Mouse (Mus musculus): ENCODE results near the gene Tcf12. TPM values are rescaled to one million over a fixed set of nuclear protein-coding genes. Genes with fewer than 3 reads are reported as not detected.

Tcf12 gene
- polyA plus RNA-seq, 1 experiment from 2014 or later: 37.2 TPM

- H3K36me3 ChIP-seq (ENCODE audit: control insufficient read depth, insufficient read depth, low read length): peaks cover 24% of the 10 kb centered on the region
- no peak overlapping the region for H3K27ac ChIP-seq (ENCODE audit: low read depth, low read length)
- H3K4me1 ChIP-seq (replicated peaks; ENCODE audit: control insufficient read depth, insufficient read depth, low read length): no peaks in the 10 kb centered on the region
- no peaks in the 10 kb centered on the region for H3K27me3 ChIP-seq (replicated peaks; ENCODE audit: control insufficient read depth, insufficient read depth, low read length)
- WGBS: 73% methylated on average over 9 of the region's 9 CpGs
- H3K4me2 ChIP-seq: no peak overlapping the region
- ATAC-seq (replicated peaks; ENCODE audit: low FRiP score) (no peak), DNase-seq (ENCODE audit: low spot score) (no peak)
- no peak overlapping the region for H3K9ac ChIP-seq (ENCODE audit: low read depth, low read length)
- no peak overlapping the region for H3K4me3 ChIP-seq (ENCODE audit: low read depth, low read length)
- no peaks in the 10 kb centered on the region for H3K9me3 ChIP-seq (ENCODE audit: control insufficient read depth, low read length)
These were observed 263.8 kb downstream of the Tcf12 start for GRCm38 (mm10) chr9:71847921-71848320.

GRCm38 (mm10) chr9:71841850-71842249 is 269.8 kb downstream of the Tcf12 start:
- ATAC-seq (replicated peaks; ENCODE audit: low FRiP score): no peak
- no peaks in the 10 kb centered on the region for H3K9me3 ChIP-seq (ENCODE audit: control insufficient read depth, low read length)
- DNase-seq (ENCODE audit: low spot score): no peak
- H3K4me1 ChIP-seq (replicated peaks; ENCODE audit: control insufficient read depth, insufficient read depth, low read length): no peaks in the 10 kb centered on the region
- no peak overlapping the region for H3K4me2 ChIP-seq
- H3K36me3 ChIP-seq (ENCODE audit: control insufficient read depth, insufficient read depth, low read length): peaks cover 21% of the 10 kb centered on the region
- no peaks in the 10 kb centered on the region for H3K27me3 ChIP-seq (replicated peaks; ENCODE audit: control insufficient read depth, insufficient read depth, low read length)
- no peak overlapping the region for H3K27ac ChIP-seq (ENCODE audit: low read depth, low read length)
- H3K9ac ChIP-seq (ENCODE audit: low read depth, low read length): no peak overlapping the region
- H3K4me3 ChIP-seq (ENCODE audit: low read depth, low read length): no peak overlapping the region
- 89% methylated on average over 5 of the region's 5 CpGs for WGBS

GRCm38 (mm10) chr9:71837366-71837765 is 274.3 kb downstream of the Tcf12 start:
- ATAC-seq (replicated peaks; ENCODE audit: low FRiP score) (no peak), DNase-seq (ENCODE audit: low spot score) (no peak)
- H3K36me3 ChIP-seq (ENCODE audit: control insufficient read depth, insufficient read depth, low read length): peaks cover 4% of the 10 kb centered on the region
- H3K4me3 ChIP-seq (ENCODE audit: low read depth, low read length): no peak overlapping the region
- H3K4me2 ChIP-seq: no peak overlapping the region
- no peaks in the 10 kb centered on the region for H3K9me3 ChIP-seq (ENCODE audit: control insufficient read depth, low read length)
- 75% methylated on average over 5 of the region's 5 CpGs for WGBS
- H3K4me1 ChIP-seq (replicated peaks; ENCODE audit: control insufficient read depth, insufficient read depth, low read length): no peaks in the 10 kb centered on the region
- no peaks in the 10 kb centered on the region for H3K27me3 ChIP-seq (replicated peaks; ENCODE audit: control insufficient read depth, insufficient read depth, low read length)
- H3K27ac ChIP-seq (ENCODE audit: low read depth, low read length): no peak overlapping the region
- H3K9ac ChIP-seq (ENCODE audit: low read depth, low read length): no peak overlapping the region

- no peak overlapping the region for H3K4me3 ChIP-seq (ENCODE audit: low read depth, low read length)
- ATAC-seq (replicated peaks; ENCODE audit: low FRiP score): no peak
- no peaks in the 10 kb centered on the region for H3K27me3 ChIP-seq (replicated peaks; ENCODE audit: control insufficient read depth, insufficient read depth, low read length)
- no peak overlapping the region for H3K27ac ChIP-seq (ENCODE audit: low read depth, low read length)
- no peak overlapping the region for H3K4me2 ChIP-seq
- H3K9ac ChIP-seq (ENCODE audit: low read depth, low read length): no peak overlapping the region
- H3K4me1 ChIP-seq (replicated peaks; ENCODE audit: control insufficient read depth, insufficient read depth, low read length): no peaks in the 10 kb centered on the region; the same call in 1 of the 2 replicates
- WGBS: 89% methylated on average over 1 of the region's 1 CpGs
- H3K36me3 ChIP-seq (ENCODE audit: control insufficient read depth, insufficient read depth, low read length): no peaks in the 10 kb centered on the region
- DNase-seq (ENCODE audit: low spot score): no peak
- H3K9me3 ChIP-seq (ENCODE audit: control insufficient read depth, low read length): no peaks in the 10 kb centered on the region
These were observed 275.3 kb downstream of the Tcf12 start for GRCm38 (mm10) chr9:71836366-71836765.

GRCm38 (mm10) chr9:71835203-71835815 is 276.4 kb downstream of the Tcf12 start:
- DNase-seq (ENCODE audit: low spot score) (no peak), ATAC-seq (replicated peaks; ENCODE audit: low FRiP score) (no peak)
- Histone ChIP-seq H3K27me3 (replicated peaks; ENCODE audit: control insufficient read depth, insufficient read depth, low read length) (no peaks in the 10 kb centered on the region), H3K9ac (ENCODE audit: low read depth, low read length) (no peak overlapping the region), H3K4me2 (no peak overlapping the region), H3K27ac (ENCODE audit: low read depth, low read length) (no peak overlapping the region), H3K4me3 (ENCODE audit: low read depth, low read length) (no peak overlapping the region), H3K9me3 (ENCODE audit: control insufficient read depth, low read length) (no peaks in the 10 kb centered on the region), H3K4me1 (replicated peaks; ENCODE audit: control insufficient read depth, insufficient read depth, low read length) (no peaks in the 10 kb centered on the region; the same call in 1 of the 2 replicates), H3K36me3 (ENCODE audit: control insufficient read depth, insufficient read depth, low read length) (no peaks in the 10 kb centered on the region)
- WGBS: 43% methylated on average over 2 of the region's 2 CpGs

- Histone ChIP-seq H3K4me3 (ENCODE audit: low read depth, low read length) (no peak overlapping the region), H3K4me1 (replicated peaks; ENCODE audit: control insufficient read depth, insufficient read depth, low read length) (no peaks in the 10 kb centered on the region; the same call in 1 of the 2 replicates), H3K4me2 (no peak overlapping the region), H3K36me3 (ENCODE audit: control insufficient read depth, insufficient read depth, low read length) (no peaks in the 10 kb centered on the region), H3K27me3 (replicated peaks; ENCODE audit: control insufficient read depth, insufficient read depth, low read length) (no peaks in the 10 kb centered on the region), H3K9ac (ENCODE audit: low read depth, low read length) (no peak overlapping the region), H3K27ac (ENCODE audit: low read depth, low read length) (no peak overlapping the region), H3K9me3 (ENCODE audit: control insufficient read depth, low read length) (no peaks in the 10 kb centered on the region)
- DNase-seq (ENCODE audit: low spot score) (no peak), ATAC-seq (replicated peaks; ENCODE audit: low FRiP score) (no peak)
- WGBS: 69% methylated on average over 4 of the region's 4 CpGs
These were observed 277.0 kb downstream of the Tcf12 start for GRCm38 (mm10) chr9:71834707-71835106.

GRCm38 (mm10) chr9:71831756-71832699 is 279.6 kb downstream of the Tcf12 start:
- Histone ChIP-seq H3K4me2 (peak overlapping the region; percentile 19; the same call in 1 of the 2 replicates), H3K4me3 (ENCODE audit: low read depth, low read length) (no peak overlapping the region), H3K4me1 (replicated peaks; ENCODE audit: control insufficient read depth, insufficient read depth, low read length) (no peaks in the 10 kb centered on the region; the same call in 1 of the 2 replicates), H3K27me3 (replicated peaks; ENCODE audit: control insufficient read depth, insufficient read depth, low read length) (no peaks in the 10 kb centered on the region), H3K9me3 (ENCODE audit: control insufficient read depth, low read length) (no peaks in the 10 kb centered on the region), H3K27ac (ENCODE audit: low read depth, low read length) (no peak overlapping the region), H3K9ac (ENCODE audit: low read depth, low read length) (no peak overlapping the region), H3K36me3 (ENCODE audit: control insufficient read depth, insufficient read depth, low read length) (no peaks in the 10 kb centered on the region)
- DNase-seq (ENCODE audit: low spot score) (peak; percentile 76), ATAC-seq (replicated peaks; ENCODE audit: low FRiP score) (peak; percentile 51; the same call in 1 of the 2 replicates)
- 45% methylated on average over 26 of the region's 26 CpGs for WGBS

- Histone ChIP-seq H3K4me2 (no peak overlapping the region), H3K4me3 (ENCODE audit: low read depth, low read length) (no peak overlapping the region), H3K9me3 (ENCODE audit: control insufficient read depth, low read length) (no peaks in the 10 kb centered on the region), H3K27me3 (replicated peaks; ENCODE audit: control insufficient read depth, insufficient read depth, low read length) (no peaks in the 10 kb centered on the region), H3K4me1 (replicated peaks; ENCODE audit: control insufficient read depth, insufficient read depth, low read length) (no peaks in the 10 kb centered on the region; the same call in 1 of the 2 replicates), H3K36me3 (ENCODE audit: control insufficient read depth, insufficient read depth, low read length) (no peaks in the 10 kb centered on the region), H3K27ac (ENCODE audit: low read depth, low read length) (no peak overlapping the region), H3K9ac (ENCODE audit: low read depth, low read length) (no peak overlapping the region)
- WGBS: 78% methylated on average over 4 of the region's 4 CpGs
- no peak for DNase-seq (ENCODE audit: low spot score)
- no peak for ATAC-seq (replicated peaks; ENCODE audit: low FRiP score)
These were observed 280.7 kb downstream of the Tcf12 start for GRCm38 (mm10) chr9:71830994-71831393.
